Mouse (Mus musculus): Measurements from ENCODE around the gene Prkab2.

Prkab2 gene

GRCm38 (mm10) chr3:97657655-97658411, at the start of gene Prkab2:
Gene Prkab2, plus strand, starts transcription at chr3:97658193.
- DNase-seq, result peak; percentile 98

GRCm38 (mm10) chr3:97609201-97609844, 48.7 kb upstream of the Prkab2 start:
- DNase-seq, result peak; percentile 34

GRCm38 (mm10) chr3:97609845-97610410, 48.1 kb upstream of the Prkab2 start, which contains the start of gene Chd1l:
Gene Chd1l, minus strand, starts transcription at chr3:97610203.
- DNase-seq, result peak; percentile 88

- DNase-seq, result no peak
Measured at GRCm38 (mm10) chr3:97611021-97611420, 47.0 kb upstream of the Prkab2 start.

GRCm38 (mm10) chr3:97615154-97615553, 42.8 kb upstream of the Prkab2 start:
- DNase-seq, result no peak

GRCm38 (mm10) chr3:97615933-97616332, 42.1 kb upstream of the Prkab2 start:
- no peak for DNase-seq

- DNase-seq, result no peak
Measured at GRCm38 (mm10) chr3:97617091-97617825, 40.7 kb upstream of the Prkab2 start.

GRCm38 (mm10) chr3:97617899-97618298, 40.1 kb upstream of the Prkab2 start:
- no peak for DNase-seq

GRCm38 (mm10) chr3:97620657-97621056, 37.3 kb upstream of the Prkab2 start:
- DNase-seq, result no peak

GRCm38 (mm10) chr3:97624611-97625010, 33.4 kb upstream of the Prkab2 start:
- no peak for DNase-seq

GRCm38 (mm10) chr3:97627893-97628292, 30.1 kb upstream of the Prkab2 start:
- no peak for DNase-seq

- DNase-seq, result no peak
Measured at GRCm38 (mm10) chr3:97628391-97629001, 29.5 kb upstream of the Prkab2 start, which contains the start of gene Fmo5. Gene Fmo5, plus strand, starts transcription at chr3:97628804.

GRCm38 (mm10) chr3:97629941-97630340, 28.1 kb upstream of the Prkab2 start:
- no peak for DNase-seq

GRCm38 (mm10) chr3:97630746-97631145, 27.2 kb upstream of the Prkab2 start:
- DNase-seq, result no peak

- no peak for DNase-seq
Measured at GRCm38 (mm10) chr3:97631258-97631860, 26.6 kb upstream of the Prkab2 start.

GRCm38 (mm10) chr3:97633456-97633855, 24.5 kb upstream of the Prkab2 start:
- no peak for DNase-seq

GRCm38 (mm10) chr3:97634288-97634761, 23.7 kb upstream of the Prkab2 start:
- DNase-seq, result no peak

GRCm38 (mm10) chr3:97641396-97641795, 16.6 kb upstream of the Prkab2 start:
- no peak for DNase-seq

GRCm38 (mm10) chr3:97642001-97642400, 16.0 kb upstream of the Prkab2 start:
- DNase-seq, result no peak

- no peak for DNase-seq
Measured at GRCm38 (mm10) chr3:97648518-97648917, 9.5 kb upstream of the Prkab2 start.

GRCm38 (mm10) chr3:97649022-97649421, 9.0 kb upstream of the Prkab2 start:
- DNase-seq, result no peak

- no peak for DNase-seq
Measured at GRCm38 (mm10) chr3:97649469-97649868, 8.5 kb upstream of the Prkab2 start.

All from cerebellum, adult 9-11 months (tissue).